Mouse (Mus musculus) megakaryocyte, embryonic 14.5 days (primary cell): Measurements from ENCODE around the gene Col16a1.

ENCODE experiments used
- FLI1 ChIP-seq: IDR thresholded peaks from 2 replicates; pipeline ENCODE4 v1.6.1; 2012; ENCODE audit warnings: low read length, inconsistent platforms, mixed read lengths
- GATA1 ChIP-seq: IDR thresholded peaks from 3 replicates; pipeline ENCODE4 v1.6.1; 2012; ENCODE audit warnings: mixed read lengths, low read length, inconsistent platforms, borderline replicate concordance

GRCm38 (mm10) chr4:130012234-130012633 is 35.4 kb upstream of the Col16a1 start:
- TF ChIP-seq GATA1 (no peak), FLI1 (no peak)
